Mouse (Mus musculus) E14TG2a.4 (cell line): ENCODE results near the gene Atl3.

Experiments used
- CTCF ChIP-seq: conservative IDR thresholded peaks from 2 replicates; pipeline ENCODE4 v1.5.1; 2014; ENCODE audit warnings: low read length
- NANOG ChIP-seq: IDR thresholded peaks from 2 replicates; pipeline ENCODE4 v1.6.1; 2014; ENCODE audit warnings: borderline replicate concordance, low read length, mixed read lengths
- POU5F1 ChIP-seq: IDR thresholded peaks from 2 replicates; pipeline ENCODE4 v1.6.1; 2014; ENCODE audit warnings: low read length, borderline replicate concordance

GRCm38 (mm10) chr19:7484076-7484475 is 9.8 kb upstream of the Atl3 start:
- TF ChIP-seq CTCF, result no peak
- TF ChIP-seq NANOG, result no peak
- TF ChIP-seq POU5F1, result no peak
